Mouse (Mus musculus) kidney, embryonic 16.5 days (tissue): ENCODE measurements around the gene Anapc16. TPM values are rescaled to one million over a fixed set of nuclear protein-coding genes. Genes with fewer than 3 reads are reported as not detected.
A peak's percentile ranks its signal among the peaks of the same experiment; 100 is the strongest.

Experiments used
- ATAC-seq: fragments of 200-750 bp; cut with Nextera tagmentation; 2 replicates; pipeline ENCODE4 v1.8.0; 2017; ENCODE audit warnings: moderate TSS enrichment; ENCODE audit not compliant: low FRiP score, low TSS enrichment
- H3K27ac ChIP-seq: fragments of 300-500 bp; sonication (generic); 2 replicates; pipeline ENCODE4 v1.5.1; 2014; ENCODE audit warnings: low read length
- H3K27me3 ChIP-seq: fragments of 300-500 bp; sonication (generic); 2 replicates; pipeline ENCODE4 v1.6.1; 2014; ENCODE audit warnings: low read length, control low read depth, mixed read lengths; ENCODE audit not compliant: insufficient read depth
- H3K36me3 ChIP-seq: fragments of 300-500 bp; sonication (generic); 2 replicates; pipeline ENCODE4 v1.6.1; 2014; ENCODE audit warnings: low read length, control low read depth, mixed read lengths; ENCODE audit not compliant: insufficient read depth
- H3K4me1 ChIP-seq: fragments of 300-500 bp; sonication (generic); 2 replicates; pipeline ENCODE4 v1.6.1; 2014; ENCODE audit warnings: low read length, control low read depth, mixed read lengths; ENCODE audit not compliant: insufficient read depth
- H3K4me2 ChIP-seq: fragments of 300-500 bp; sonication (generic); replicated peaks from 2 replicates; pipeline ENCODE4 v1.6.1; 2014; ENCODE audit warnings: low read depth, low read length
- H3K4me3 ChIP-seq: fragments of 300-500 bp; sonication (generic); 2 replicates; pipeline ENCODE4 v1.5.1; 2014; ENCODE audit warnings: mild to moderate bottlenecking, low read length
- H3K9ac ChIP-seq: fragments of 300-500 bp; sonication (generic); replicated peaks from 2 replicates; pipeline ENCODE4 v1.6.1; 2014; ENCODE audit warnings: low read length
- H3K9me3 ChIP-seq: fragments of 300-500 bp; sonication (generic); 2 replicates; pipeline ENCODE4 v1.6.1; 2016; ENCODE audit warnings: low read length, control low read depth
- WGBS: fragments of 180-500 bp; shearing (Covaris S2); extraction: QIAGEN DNeasy Blood & Tissue Kit; methylation state at CpG from one replicate; pipeline ENCODE4 v1.1.7; 2014; 5-methylcytosine and 5-hydroxymethylcytosine counted together
- polyA plus RNA-seq: library from polyadenylated mRNA; unstranded; fragments of >200 nt; fragmentation: Nextera tagmentation; extraction: Ambion mirVana; gene quantifications from 2 replicates; pipeline ENCODE4 v1.2.1, GENCODE M21; 2015

The Anapc16 gene
- polyA plus RNA-seq, 1 experiment from 2014 or later = 93.6 TPM

GRCm38 (mm10) chr10:60029387-60029786 is 26.5 kb upstream of the Anapc16 start:
- no peak overlapping the region for H3K4me2 ChIP-seq
- no peak overlapping the region for H3K4me3 ChIP-seq
- H3K4me1 ChIP-seq = peaks cover 58% of the 10 kb centered on the region
- peak overlapping the region; percentile 85 for H3K27ac ChIP-seq
- H3K9ac ChIP-seq = no peak overlapping the region
- 76% methylated on average over 4 of the region's 4 CpGs for WGBS
- no peaks in the 10 kb centered on the region for H3K27me3 ChIP-seq
- no peak for ATAC-seq
- no peaks in the 10 kb centered on the region for H3K36me3 ChIP-seq
- H3K9me3 ChIP-seq = no peaks in the 10 kb centered on the region

DNA sequence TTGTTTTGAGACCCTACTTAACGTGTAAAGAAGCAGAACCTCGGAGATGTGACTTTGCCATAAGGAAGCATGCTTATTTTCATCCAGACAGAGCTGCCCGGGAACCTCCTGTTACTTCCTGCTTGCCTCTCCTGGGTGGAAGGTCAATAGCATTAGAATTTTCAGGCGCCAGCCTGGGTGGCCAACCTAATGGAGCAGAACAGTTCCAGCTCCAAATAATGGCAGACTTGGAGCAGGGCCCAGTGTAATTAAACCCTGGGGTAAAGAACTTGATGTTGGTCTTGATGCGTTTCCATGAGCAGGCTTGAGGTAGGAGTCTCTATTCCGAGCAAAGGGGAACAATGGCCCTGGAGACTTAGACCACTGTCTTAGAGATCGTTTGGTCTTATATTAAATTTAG is 26.0 kb upstream of the Anapc16 start:
- Histone ChIP-seq H3K4me2 (no peak overlapping the region), H3K4me1 (peaks cover 58% of the 10 kb centered on the region), H3K9me3 (no peaks in the 10 kb centered on the region), H3K4me3 (no peak overlapping the region), H3K27ac (peak overlapping the region; percentile 85), H3K27me3 (no peaks in the 10 kb centered on the region), H3K9ac (no peak overlapping the region), H3K36me3 (no peaks in the 10 kb centered on the region)
- peak; percentile 81 for ATAC-seq
- 26% methylated on average over 7 of the region's 7 CpGs for WGBS

GRCm38 (mm10) chr10:60028181-60028580 is 25.2 kb upstream of the Anapc16 start:
- Histone ChIP-seq H3K4me1 (peaks cover 57% of the 10 kb centered on the region), H3K27ac (peak overlapping the region; percentile 85), H3K9me3 (no peaks in the 10 kb centered on the region), H3K4me2 (no peak overlapping the region), H3K9ac (no peak overlapping the region), H3K4me3 (no peak overlapping the region), H3K36me3 (no peaks in the 10 kb centered on the region), H3K27me3 (no peaks in the 10 kb centered on the region)
- WGBS = 63% methylated on average over 7 of the region's 7 CpGs
- no peak for ATAC-seq

GRCm38 (mm10) chr10:60027619-60028084 is 24.7 kb upstream of the Anapc16 start:
- ATAC-seq = no peak
- peaks cover 53% of the 10 kb centered on the region for H3K4me1 ChIP-seq
- H3K27me3 ChIP-seq = no peaks in the 10 kb centered on the region
- H3K4me3 ChIP-seq = no peak overlapping the region
- peak overlapping the region; percentile 85 for H3K27ac ChIP-seq
- H3K9ac ChIP-seq = no peak overlapping the region
- H3K4me2 ChIP-seq = no peak overlapping the region
- no peaks in the 10 kb centered on the region for H3K36me3 ChIP-seq
- WGBS = 33% methylated on average over 2 of the region's 2 CpGs
- H3K9me3 ChIP-seq = no peaks in the 10 kb centered on the region

DNA sequence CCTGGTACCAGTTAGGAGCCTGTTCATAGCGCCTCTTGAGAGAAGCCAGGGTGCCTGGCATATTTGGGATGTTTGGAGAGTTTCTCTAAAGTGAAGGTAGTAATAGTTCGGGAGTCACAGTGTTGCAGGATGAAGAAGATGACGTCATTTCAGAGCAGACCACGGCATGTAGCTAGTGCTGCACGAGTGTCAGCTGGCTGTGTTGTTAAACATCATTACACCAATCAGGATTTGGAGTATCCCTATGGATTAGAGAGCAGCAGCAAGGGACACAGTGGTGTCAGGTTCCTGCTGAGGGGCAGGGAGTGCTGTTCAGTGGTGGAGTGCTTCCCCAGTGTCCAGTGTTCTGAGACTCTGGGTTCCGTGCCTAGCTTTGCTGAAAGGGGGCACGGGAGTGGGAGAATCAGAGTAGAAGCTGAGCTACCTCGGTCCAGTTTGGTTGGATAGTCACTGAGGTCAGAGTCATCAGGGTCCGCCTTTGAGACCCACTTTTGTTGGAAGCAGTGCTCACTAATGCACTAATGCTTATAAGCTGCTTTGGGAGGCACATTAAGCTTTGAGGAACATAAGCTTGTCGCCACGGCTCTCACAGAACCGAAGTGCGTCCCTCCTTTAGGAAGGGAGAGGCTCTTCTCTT is 23.9 kb upstream of the Anapc16 start:
- Histone ChIP-seq H3K4me2 (no peak overlapping the region), H3K36me3 (no peaks in the 10 kb centered on the region), H3K4me3 (no peak overlapping the region), H3K4me1 (peaks cover 46% of the 10 kb centered on the region), H3K27ac (peak overlapping the region; percentile 3; the same call in 1 of the 2 replicates), H3K9ac (no peak overlapping the region), H3K27me3 (no peaks in the 10 kb centered on the region), H3K9me3 (no peaks in the 10 kb centered on the region)
- 42% methylated on average over 13 of the region's 13 CpGs for WGBS
- ATAC-seq = no peak

DNA sequence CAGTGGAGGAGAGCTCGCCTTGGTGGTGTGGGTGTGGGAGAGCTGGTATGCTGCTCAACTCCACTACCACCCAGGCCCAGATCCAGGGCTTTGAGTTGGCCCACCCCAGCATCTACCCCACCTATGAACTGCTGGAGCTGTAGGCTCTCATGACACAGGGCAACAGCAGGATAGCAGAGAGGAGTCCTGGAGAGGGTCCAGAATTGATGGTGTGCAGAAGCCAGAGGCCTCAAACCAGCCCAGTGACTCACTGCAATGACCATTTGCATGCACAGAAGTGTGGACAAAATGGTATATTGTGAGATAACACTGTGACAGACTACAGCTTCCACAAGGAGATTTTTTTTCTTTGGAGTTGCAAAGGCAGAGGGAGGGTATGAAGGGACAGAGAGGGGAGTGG is 20.8 kb upstream of the Anapc16 start:
- peaks cover 34% of the 10 kb centered on the region for H3K4me1 ChIP-seq
- WGBS = 89% methylated on average over 1 of the region's 1 CpGs
- ATAC-seq = no peak
- 0 out of 2 replicates have a peak overlapping the region, but pooled peaks have one; percentile 19 for H3K27ac ChIP-seq
- peaks cover 5% of the 10 kb centered on the region; the same call in 1 of the 2 replicates for H3K36me3 ChIP-seq
- H3K4me3 ChIP-seq = no peak overlapping the region
- H3K4me2 ChIP-seq = no peak overlapping the region
- H3K27me3 ChIP-seq = no peaks in the 10 kb centered on the region
- no peaks in the 10 kb centered on the region for H3K9me3 ChIP-seq
- H3K9ac ChIP-seq = no peak overlapping the region

GRCm38 (mm10) chr10:60019299-60019698 is 16.4 kb upstream of the Anapc16 start:
- H3K9me3 ChIP-seq = no peaks in the 10 kb centered on the region
- H3K27me3 ChIP-seq = no peaks in the 10 kb centered on the region
- ATAC-seq = no peak
- no peak overlapping the region for H3K9ac ChIP-seq
- no peak overlapping the region for H3K4me3 ChIP-seq
- WGBS = 84% methylated on average over 2 of the region's 2 CpGs
- H3K27ac ChIP-seq = no peak overlapping the region
- H3K36me3 ChIP-seq = peaks cover 8% of the 10 kb centered on the region; the same call in 1 of the 2 replicates
- H3K4me2 ChIP-seq = no peak overlapping the region
- no peaks in the 10 kb centered on the region for H3K4me1 ChIP-seq

DNA sequence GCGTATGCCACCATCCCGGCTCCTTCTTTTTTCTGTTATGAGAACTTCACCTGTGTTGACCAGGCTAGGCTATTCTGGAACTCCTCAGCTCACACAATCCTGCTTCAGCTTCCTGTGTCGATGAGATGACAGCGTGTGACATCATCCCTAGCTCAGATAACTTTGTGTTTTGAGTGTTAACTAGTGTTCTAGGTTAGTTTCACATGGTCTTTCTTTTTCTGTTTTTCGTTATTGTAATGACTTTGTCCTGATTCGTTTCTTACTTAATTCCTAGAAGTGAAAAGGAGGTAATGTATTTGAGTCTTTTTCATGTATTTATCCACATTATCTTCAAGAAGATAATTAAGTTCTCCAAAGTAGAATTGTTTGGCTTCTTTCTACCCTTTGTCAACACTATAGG is 13.3 kb upstream of the Anapc16 start:
- Histone ChIP-seq H3K27me3 (no peaks in the 10 kb centered on the region), H3K9me3 (no peaks in the 10 kb centered on the region), H3K4me2 (no peak overlapping the region), H3K9ac (no peak overlapping the region), H3K36me3 (peaks cover 8% of the 10 kb centered on the region; the same call in 1 of the 2 replicates), H3K27ac (no peak overlapping the region), H3K4me3 (no peak overlapping the region), H3K4me1 (no peaks in the 10 kb centered on the region)
- 94% methylated on average over 6 of the region's 6 CpGs for WGBS
- no peak for ATAC-seq

GRCm38 (mm10) chr10:60009115-60009514 is 6.2 kb upstream of the Anapc16 start:
- no peaks in the 10 kb centered on the region for H3K27me3 ChIP-seq
- no peaks in the 10 kb centered on the region for H3K9me3 ChIP-seq
- H3K4me2 ChIP-seq = no peak overlapping the region
- ATAC-seq = no peak
- H3K36me3 ChIP-seq = peaks cover 15% of the 10 kb centered on the region
- no peaks in the 10 kb centered on the region for H3K4me1 ChIP-seq
- WGBS = 64% methylated on average over 3 of the region's 3 CpGs
- H3K27ac ChIP-seq = no peak overlapping the region
- no peak overlapping the region for H3K9ac ChIP-seq
- no peak overlapping the region for H3K4me3 ChIP-seq

DNA sequence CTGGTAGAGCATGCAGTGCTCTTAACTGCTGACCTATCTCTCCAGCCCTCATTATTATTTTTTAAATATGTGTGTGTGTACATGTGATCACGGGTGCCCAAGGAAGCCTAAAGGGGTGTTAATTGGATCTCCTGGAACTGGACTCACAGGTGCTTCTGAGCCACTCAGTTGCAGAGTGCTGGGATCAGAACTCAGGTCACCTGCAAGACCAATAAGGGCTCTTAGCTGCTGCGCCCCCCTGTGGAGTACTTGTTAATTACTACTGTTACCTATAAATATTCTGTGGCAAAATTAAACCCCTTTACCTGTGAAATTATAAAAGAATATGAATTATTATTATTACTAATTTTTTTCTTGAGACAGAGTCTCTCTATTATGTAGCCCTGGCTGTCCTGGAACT is 2.3 kb upstream of the Anapc16 start:
- WGBS = 57% methylated on average over 2 of the region's 2 CpGs
- no peaks in the 10 kb centered on the region for H3K27me3 ChIP-seq
- ATAC-seq = no peak
- H3K36me3 ChIP-seq = peaks cover 14% of the 10 kb centered on the region
- peaks cover 21% of the 10 kb centered on the region for H3K4me1 ChIP-seq
- no peak overlapping the region for H3K4me2 ChIP-seq
- no peak overlapping the region for H3K27ac ChIP-seq
- no peak overlapping the region for H3K4me3 ChIP-seq
- H3K9ac ChIP-seq = no peak overlapping the region
- no peaks in the 10 kb centered on the region for H3K9me3 ChIP-seq
